Mouse (Mus musculus) cortical plate, adult 2 months (tissue): ENCODE measurements around the gene Lrp6. TPM values are rescaled to one million over a fixed set of nuclear protein-coding genes. Genes with fewer than 3 reads are reported as not detected.

ENCODE experiments used
- H3K27ac ChIP-seq: fragments of 200-500 bp; 2 replicates; pipeline ENCODE4 v1.5.1; 2012; ENCODE audit warnings: low read length, control low read depth, inconsistent platforms; ENCODE audit not compliant: insufficient read depth
- H3K4me1 ChIP-seq: fragments of 200-500 bp; 2 replicates; pipeline ENCODE4 v1.6.1; 2011; ENCODE audit warnings: low read length; ENCODE audit not compliant: control insufficient read depth, insufficient read depth
- H3K4me3 ChIP-seq: fragments of 200-500 bp; 2 replicates; pipeline ENCODE4 v1.5.1; 2011; ENCODE audit warnings: mild to moderate bottlenecking, low read length, control low read depth; ENCODE audit not compliant: insufficient read depth
- CTCF ChIP-seq: fragments of 200-500 bp; IDR thresholded peaks from 2 replicates; pipeline ENCODE4 v1.5.1; 2011; ENCODE audit warnings: mild to moderate bottlenecking, control low read depth, low read length; ENCODE audit not compliant: insufficient read depth; ENCODE audit errors: extremely low read depth
- POLR2A ChIP-seq: fragments of 200-500 bp; IDR thresholded peaks from 2 replicates; pipeline ENCODE4 v1.6.1; 2011; ENCODE audit warnings: mild to moderate bottlenecking, low read length, control low read depth; ENCODE audit not compliant: insufficient read depth; ENCODE audit errors: extremely low read depth
- polyA plus RNA-seq: library from polyadenylated mRNA; depleted of rRNA; stranded (reverse); fragments of >200 nt; gene quantifications from 2 replicates; pipeline ENCODE4 v1.2.3, GENCODE M21; 2012

Lrp6 gene
- polyA plus RNA-seq, 1 experiment, result 25.3 TPM

DNA sequence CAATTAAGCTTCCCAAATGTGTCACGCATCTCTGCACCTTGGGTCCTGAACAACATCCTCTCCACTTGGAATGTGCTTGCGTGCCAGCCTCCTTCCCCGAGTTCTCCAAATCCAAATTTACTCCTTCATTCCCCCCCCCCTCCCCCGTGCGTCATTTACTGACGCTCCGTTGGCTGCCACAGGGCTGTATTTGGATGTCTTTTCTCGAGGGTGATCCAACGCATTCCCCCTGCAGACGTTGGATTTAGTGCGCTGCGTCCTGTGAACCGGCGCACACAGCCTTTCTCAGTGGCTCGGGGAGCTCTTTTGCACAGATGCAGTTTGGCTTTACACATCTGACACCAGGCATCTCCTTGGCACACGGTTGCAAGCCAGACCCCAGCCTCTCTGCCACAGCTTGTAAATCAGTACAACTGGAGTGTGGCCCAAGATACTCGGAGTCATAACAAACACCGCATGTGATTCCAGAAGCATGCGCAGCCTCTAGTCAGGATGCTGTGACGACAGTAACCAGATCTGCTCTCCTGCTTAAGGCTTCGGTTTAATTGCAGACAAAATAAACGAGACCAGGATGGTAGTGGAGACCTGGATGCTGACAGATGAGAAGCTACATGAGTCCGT lies 127.3 kb downstream of the Lrp6 start:
- Histone ChIP-seq H3K4me3 (peak overlapping the region; percentile 32), H3K27ac (peak overlapping the region; percentile 20; the same call in 1 of the 2 replicates), H3K4me1 (peaks cover 1% of the 10 kb centered on the region; the same call in 1 of the 2 replicates)
- TF ChIP-seq CTCF, result no peak
- peak; percentile 38 for TF ChIP-seq POLR2A

DNA sequence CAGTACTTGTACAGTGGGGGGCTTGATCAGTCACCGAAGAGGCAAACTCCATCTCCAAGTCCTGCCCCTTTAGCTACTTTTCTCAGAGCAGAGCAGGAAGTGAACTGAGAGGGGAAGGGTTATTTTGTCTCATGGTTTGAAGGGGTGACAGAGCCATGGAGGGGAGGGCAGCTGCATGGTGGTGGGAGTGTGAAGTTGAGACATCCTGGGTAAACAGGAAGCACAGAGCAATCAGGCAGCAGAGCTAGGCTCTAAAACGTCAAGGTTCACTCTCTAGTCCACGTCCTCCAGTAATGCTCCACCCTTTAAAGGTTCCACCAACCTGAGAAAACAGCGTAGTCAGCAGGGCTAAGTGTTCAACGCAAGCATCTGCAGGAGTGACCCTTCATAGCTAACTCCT lies 129.8 kb downstream of the Lrp6 start:
- no peak overlapping the region for H3K4me3 ChIP-seq

DNA sequence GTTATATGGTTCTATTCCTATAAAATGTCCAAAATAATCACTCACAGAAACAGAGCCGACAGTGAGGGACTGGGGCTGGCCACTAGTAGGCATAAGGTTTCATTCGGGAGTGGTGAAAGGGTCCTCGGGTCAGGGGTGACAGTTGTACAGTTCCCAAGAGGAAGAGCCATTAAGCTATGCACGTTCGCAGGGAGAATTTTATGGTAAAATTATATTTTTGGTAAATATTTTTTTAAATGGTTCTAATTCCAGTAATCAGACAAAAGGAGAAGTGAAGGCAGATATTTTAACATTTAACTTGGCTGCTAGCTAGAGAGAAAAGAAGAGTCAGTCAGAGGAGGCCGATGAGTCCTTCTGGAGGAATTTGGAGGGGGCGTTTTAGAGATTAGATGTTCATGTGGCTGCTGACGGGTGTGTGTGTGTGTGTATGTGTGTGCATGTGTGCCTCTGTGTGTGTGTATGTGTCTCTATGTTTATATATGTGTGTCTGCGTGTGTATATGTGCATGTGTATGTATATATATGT lies 131.8 kb downstream of the Lrp6 start:
- TF ChIP-seq CTCF (no peak), POLR2A (no peak)
- no peak overlapping the region for H3K27ac ChIP-seq
- H3K4me1 ChIP-seq, result peaks cover 1% of the 10 kb centered on the region; the same call in 1 of the 2 replicates
- H3K4me3 ChIP-seq, result no peak overlapping the region

More for the DNA sequence above, 129.8 kb downstream of the Lrp6 start:
- H3K4me1 ChIP-seq, result peaks cover 1% of the 10 kb centered on the region; the same call in 1 of the 2 replicates
- no peak for TF ChIP-seq POLR2A
- no peak for TF ChIP-seq CTCF
- H3K27ac ChIP-seq, result no peak overlapping the region

DNA sequence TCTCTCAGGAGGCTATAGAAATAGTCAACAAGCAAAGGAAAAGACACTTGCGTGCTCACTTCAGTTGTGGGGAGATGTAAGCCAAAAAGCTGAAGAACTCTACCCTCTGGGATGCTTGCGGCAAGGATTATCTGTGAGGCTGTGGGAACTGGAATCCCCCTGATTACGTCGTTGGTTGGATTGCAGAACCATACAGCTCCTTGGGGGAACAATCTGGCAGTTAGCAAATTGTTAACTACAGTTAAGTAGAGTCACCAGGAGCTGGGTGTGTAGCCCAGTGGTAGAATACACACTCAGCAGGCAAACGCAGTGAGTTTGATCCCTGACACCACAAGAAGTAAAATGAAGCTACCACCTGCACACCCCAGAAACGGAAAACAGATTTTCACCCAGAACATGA lies 132.7 kb downstream of the Lrp6 start:
- H3K27ac ChIP-seq, result no peak overlapping the region
- no peak for TF ChIP-seq POLR2A
- no peaks in the 10 kb centered on the region for H3K4me1 ChIP-seq
- no peak overlapping the region for H3K4me3 ChIP-seq

DNA sequence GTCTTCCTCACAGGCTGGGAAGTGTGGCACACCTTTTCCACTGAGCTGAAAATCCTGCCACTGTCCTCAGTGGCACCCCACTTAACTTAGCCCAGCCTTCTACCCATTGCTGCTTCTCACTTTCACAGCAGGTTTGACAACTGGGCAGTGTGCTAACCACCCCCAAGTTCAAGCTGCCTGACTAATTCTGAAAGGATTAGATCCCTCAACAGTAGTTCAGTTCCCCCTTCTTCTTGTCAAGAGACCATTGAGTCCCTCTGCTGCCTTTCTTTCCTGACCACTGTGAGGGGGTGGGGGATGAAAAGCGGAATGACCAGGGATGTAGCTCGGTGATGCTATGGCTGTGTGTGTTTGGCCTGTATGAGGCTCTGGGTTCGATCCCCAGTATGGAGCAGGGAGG lies 133.5 kb downstream of the Lrp6 start:
- Histone ChIP-seq H3K4me3 (no peak overlapping the region), H3K27ac (no peak overlapping the region), H3K4me1 (no peaks in the 10 kb centered on the region)
- TF ChIP-seq POLR2A (no peak), CTCF (no peak)

DNA sequence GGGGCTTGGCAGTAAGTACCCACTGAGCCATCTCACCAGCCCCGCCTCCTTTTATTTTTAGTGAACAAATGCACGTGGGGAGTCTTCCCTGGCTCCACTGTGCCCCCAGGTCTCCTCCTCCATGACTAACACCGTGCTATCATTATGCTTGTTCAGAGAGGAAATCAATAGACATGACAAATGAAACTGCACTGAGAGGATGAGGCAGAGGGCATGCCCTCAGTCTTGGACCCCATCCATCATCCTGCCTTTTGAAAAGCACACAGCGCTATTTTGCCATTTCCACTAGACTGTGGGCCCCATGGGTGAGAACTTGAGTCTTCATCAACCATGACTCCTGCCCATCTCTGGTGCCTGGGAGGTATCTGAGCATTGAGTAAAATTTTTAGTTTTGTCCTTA lies 135.2 kb downstream of the Lrp6 start:
- TF ChIP-seq POLR2A (no peak), CTCF (no peak)
- Histone ChIP-seq H3K27ac (no peak overlapping the region), H3K4me3 (no peak overlapping the region)

DNA sequence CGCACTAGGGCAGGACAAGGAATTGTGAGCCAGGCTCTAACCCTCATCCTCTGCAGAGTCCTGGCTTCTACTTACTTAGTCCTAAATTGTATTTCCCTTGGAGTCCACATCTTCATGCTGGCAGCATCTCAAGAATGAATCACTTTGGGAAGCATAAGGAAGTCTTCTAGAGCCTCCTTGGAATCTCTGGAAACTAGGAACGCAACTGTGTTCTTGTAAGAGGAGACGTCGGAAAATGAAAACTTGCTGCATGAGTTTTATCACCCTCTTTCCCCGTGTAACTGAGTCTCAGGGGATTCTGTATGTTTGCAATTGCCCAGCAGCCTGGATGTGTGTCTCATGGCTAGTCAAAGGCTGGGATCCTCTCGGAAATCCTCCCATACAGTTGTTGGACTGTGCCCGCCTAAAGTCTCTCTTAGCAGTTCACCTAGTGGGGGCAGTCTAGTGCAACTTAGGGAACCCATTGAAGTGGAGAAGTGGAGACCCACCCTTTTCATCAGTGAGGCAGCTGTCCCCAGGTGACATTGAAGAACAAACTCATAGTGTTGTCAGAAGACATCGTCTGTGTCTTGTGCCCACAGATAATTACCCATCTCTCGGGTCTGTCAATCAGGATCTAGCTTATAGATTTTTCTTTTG lies 136.5 kb downstream of the Lrp6 start:
- Histone ChIP-seq H3K27ac (no peak overlapping the region), H3K4me1 (no peaks in the 10 kb centered on the region), H3K4me3 (no peak overlapping the region)
- TF ChIP-seq CTCF, result 0 out of 2 replicates have a peak, but pooled peaks have one; percentile 6
- no peak for TF ChIP-seq POLR2A

More for the DNA sequence above, 135.2 kb downstream of the Lrp6 start:
- H3K4me1 ChIP-seq, result no peaks in the 10 kb centered on the region

DNA sequence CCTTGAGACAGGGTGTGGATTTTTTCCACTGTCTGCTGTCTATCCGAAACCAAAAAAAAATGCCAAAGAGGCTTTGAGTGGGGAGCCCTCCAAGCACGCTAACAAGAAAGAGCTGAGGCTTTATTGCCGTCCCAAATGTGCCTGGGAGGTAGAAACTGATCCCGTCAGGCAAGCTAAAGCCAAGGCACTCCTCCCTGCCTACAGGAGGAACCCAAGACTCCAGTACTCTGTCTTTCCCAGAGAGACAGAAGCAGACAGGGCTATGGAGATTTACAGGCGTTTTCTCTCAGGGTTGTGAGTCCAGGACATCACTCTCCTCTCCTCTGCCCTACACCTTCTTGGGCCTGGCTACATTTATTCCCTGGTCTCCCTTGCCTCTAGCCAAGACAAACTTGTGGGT lies 138.3 kb downstream of the Lrp6 start:
- no peak overlapping the region for H3K4me3 ChIP-seq
- no peaks in the 10 kb centered on the region for H3K4me1 ChIP-seq
- no peak for TF ChIP-seq CTCF
- no peak for TF ChIP-seq POLR2A
- H3K27ac ChIP-seq, result no peak overlapping the region

DNA sequence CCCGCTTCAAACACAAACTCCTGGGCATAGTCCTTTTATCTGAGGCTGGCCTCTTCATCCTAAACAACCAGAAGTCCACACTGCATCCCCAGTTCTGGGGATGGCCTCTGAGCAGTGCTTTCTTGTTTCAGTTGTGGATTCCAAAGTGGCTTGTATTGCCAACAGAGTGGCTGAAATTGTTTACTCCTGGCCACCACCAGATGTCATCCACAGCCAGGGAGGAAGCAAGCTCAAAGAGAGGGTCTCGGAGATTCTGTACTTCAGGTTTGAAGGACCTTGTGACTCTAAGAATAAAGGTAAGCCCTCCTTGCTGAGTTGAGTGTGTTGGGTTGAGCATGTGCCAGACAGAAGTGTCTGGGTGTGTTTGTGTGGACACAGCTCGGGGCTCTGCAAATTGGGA lies 139.6 kb downstream of the Lrp6 start:
- no peaks in the 10 kb centered on the region for H3K4me1 ChIP-seq
- no peak overlapping the region for H3K27ac ChIP-seq
- peak; percentile 32; the same call in 1 of the 2 replicates for TF ChIP-seq CTCF
- TF ChIP-seq POLR2A, result no peak
- H3K4me3 ChIP-seq, result no peak overlapping the region

DNA sequence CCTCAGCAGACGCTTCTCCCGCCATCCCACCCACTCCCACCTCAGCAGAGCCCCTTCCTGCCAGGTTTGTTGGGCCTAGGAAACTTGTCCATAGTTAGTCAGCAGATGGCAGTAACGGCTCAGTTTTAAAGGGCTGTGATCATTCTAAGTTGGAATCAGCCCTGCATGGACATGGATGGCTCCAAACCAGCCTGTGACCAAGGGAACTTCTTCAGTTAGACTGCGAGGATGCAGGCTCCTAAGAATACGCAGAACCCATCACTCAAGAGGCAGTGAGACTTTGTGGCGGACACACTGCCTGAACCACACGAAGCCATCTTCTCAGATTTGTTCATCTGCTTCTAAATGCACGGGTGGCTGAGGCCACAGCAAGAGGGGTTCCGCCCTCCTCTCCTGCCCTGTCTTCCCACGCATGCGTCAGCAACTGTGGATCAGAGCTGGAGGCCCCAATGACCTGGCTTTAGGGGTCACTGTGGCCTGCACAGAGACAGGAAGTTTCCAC lies 141.5 kb downstream of the Lrp6 start:
- no peak overlapping the region for H3K4me3 ChIP-seq
- H3K4me1 ChIP-seq, result no peaks in the 10 kb centered on the region
- peak; percentile 83 for TF ChIP-seq CTCF
- no peak for TF ChIP-seq POLR2A
- H3K27ac ChIP-seq, result no peak overlapping the region
